Comparison of ENCODE assay signal across 18 mouse cellular contexts in the genomic region with DNA sequence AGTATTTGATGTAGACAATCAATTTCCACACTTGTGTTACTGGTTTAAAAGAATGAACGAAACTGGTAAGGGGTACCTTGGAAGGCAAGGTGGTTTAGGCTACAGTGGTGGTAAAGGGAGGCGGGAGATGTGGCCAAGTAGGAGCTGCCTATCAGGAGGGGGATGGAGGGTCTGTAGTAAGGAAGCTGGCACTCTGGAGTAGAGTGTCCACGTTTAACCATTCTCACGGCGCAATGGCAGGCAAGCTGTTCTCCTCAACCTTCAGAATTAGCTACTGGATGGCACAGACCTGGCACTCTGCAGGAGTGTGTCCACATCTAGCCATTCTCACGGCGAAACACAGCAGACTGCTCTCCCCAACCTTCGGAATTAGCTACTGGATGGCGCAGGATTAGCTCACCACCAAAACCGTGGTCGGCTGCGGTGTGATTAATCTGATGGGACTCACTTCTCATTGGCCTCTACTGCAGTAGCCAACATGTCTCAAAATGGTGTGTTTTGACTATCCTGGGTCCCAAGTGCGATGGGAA.
"Had no signal": no experiment of that assay in that cellular context is flagged by ENCODE, and none has a peak within 500 bp of the region (broad histone marks: within the 10 kb centered on the region; RNA-seq: fewer than 3 reads in every experiment).

No protein-coding gene starts in this region.

- H3K27me3 ChIP-seq: kidney, embryonic 15.5 days; limb, embryonic 12.5 days; limb, embryonic 15.5 days; midbrain, embryonic 12.5 days; neural tube, embryonic 13.5 days had no signal

- H3K9ac ChIP-seq: kidney, embryonic 15.5 days; limb, embryonic 12.5 days; limb, embryonic 15.5 days; midbrain, embryonic 12.5 days; neural tube, embryonic 13.5 days had no signal

- H3K4me2 ChIP-seq: kidney, embryonic 15.5 days; limb, embryonic 12.5 days; limb, embryonic 15.5 days; liver, embryonic 11.5 days; midbrain, embryonic 12.5 days; neural tube, embryonic 13.5 days had no signal

- H3K27ac ChIP-seq: kidney, embryonic 15.5 days; limb, embryonic 12.5 days; limb, embryonic 15.5 days; midbrain, embryonic 12.5 days; neural tube, embryonic 13.5 days had no signal

- ATAC-seq: intestine, postnatal 0 days had no signal

- H3K4me1 ChIP-seq: kidney, embryonic 15.5 days; limb, embryonic 12.5 days; limb, embryonic 15.5 days; midbrain, embryonic 12.5 days; neural tube, embryonic 13.5 days had no signal

- DNase-seq: kidney, adult 2 months; kidney, postnatal 14 days; kidney, postnatal 4 days; left cerebral cortex, postnatal 4 days; lung, adult 2 months; lung, postnatal 14 days; lung, postnatal 4 days; retina, postnatal 1 day; spleen, adult 18-20 months; thymus, adult 18-20 months; thymus, postnatal 36 days had no signal

- H3K9me3 ChIP-seq: kidney, embryonic 15.5 days; limb, embryonic 15.5 days; midbrain, embryonic 12.5 days; neural tube, embryonic 13.5 days had no signal

- H3K4me3 ChIP-seq: kidney, embryonic 15.5 days; limb, embryonic 12.5 days; limb, embryonic 15.5 days; midbrain, embryonic 12.5 days; neural tube, embryonic 13.5 days had no signal
